Mouse (Mus musculus) heart, embryonic 11.5 days (tissue): ENCODE results near the gene Hist1h2aa. TPM values are rescaled to one million over a fixed set of nuclear protein-coding genes. Genes with fewer than 3 reads are reported as not detected.

ENCODE experiments used
- ATAC-seq: fragments of 200-750 bp; cut with Nextera tagmentation; replicated peaks from 2 replicates; pipeline ENCODE4 v1.8.0; 2017; ENCODE audit warnings: moderate library complexity; ENCODE audit not compliant: insufficient number of reproducible peaks, low FRiP score, low TSS enrichment
- H3K27ac ChIP-seq: fragments of 300-500 bp; sonication (generic); 2 replicates; pipeline ENCODE4 v1.5.1; 2014; ENCODE audit warnings: mild to moderate bottlenecking, low read depth, low read length
- H3K27me3 ChIP-seq: fragments of 300-500 bp; sonication (generic); 2 replicates; pipeline ENCODE4 v1.6.1; 2014; ENCODE audit warnings: mild to moderate bottlenecking, low read length, mixed read lengths; ENCODE audit not compliant: control insufficient read depth, insufficient read depth
- H3K36me3 ChIP-seq: fragments of 300-500 bp; sonication (generic); 2 replicates; pipeline ENCODE4 v1.6.1; 2014; ENCODE audit warnings: mild to moderate bottlenecking, low read length, moderate library complexity, mixed read lengths; ENCODE audit not compliant: control insufficient read depth, insufficient read depth
- H3K4me1 ChIP-seq: fragments of 300-500 bp; sonication (generic); 2 replicates; pipeline ENCODE4 v1.6.1; 2014; ENCODE audit warnings: low read length; ENCODE audit not compliant: control insufficient read depth, insufficient read depth
- H3K4me2 ChIP-seq: fragments of 300-500 bp; sonication (generic); 2 replicates; pipeline ENCODE4 v1.6.1; 2014; ENCODE audit warnings: mild to moderate bottlenecking, moderate library complexity
- H3K4me3 ChIP-seq: fragments of 300-500 bp; sonication (generic); 2 replicates; pipeline ENCODE4 v1.5.1; 2014; ENCODE audit warnings: low read depth, low read length
- H3K9ac ChIP-seq: fragments of 300-500 bp; sonication (generic); 2 replicates; pipeline ENCODE4 v1.6.1; 2014; ENCODE audit warnings: mild to moderate bottlenecking, low read depth, low read length, moderate library complexity
- H3K9me3 ChIP-seq: fragments of 300-500 bp; sonication (generic); replicated peaks from 2 replicates; pipeline ENCODE4 v1.6.1; 2016; ENCODE audit warnings: low read length; ENCODE audit not compliant: control insufficient read depth
- WGBS: fragments of 180-500 bp; shearing (Covaris S2); extraction: QIAGEN DNeasy Blood & Tissue Kit; methylation state at CpG from one replicate; pipeline ENCODE4 v1.1.7; 2014; ENCODE audit not compliant: insufficient replicate concordance; 5-methylcytosine and 5-hydroxymethylcytosine counted together
- polyA plus RNA-seq: library from polyadenylated mRNA; unstranded; fragments of >200 nt; fragmentation: Nextera tagmentation; extraction: Ambion mirVana; gene quantifications from 2 replicates; pipeline ENCODE4 v1.2.1, GENCODE M21; 2014

Gene Hist1h2aa
- polyA plus RNA-seq, 1 experiment from 2014 or later: not detected

GRCm38 (mm10) chr13:23930461-23930860 lies 3.8 kb upstream of the Hist1h2aa start:
- 85% methylated on average over 9 of the region's 9 CpGs for WGBS
- Histone ChIP-seq H3K4me2 (no peak overlapping the region), H3K9me3 (no peaks in the 10 kb centered on the region), H3K27me3 (peaks cover 2% of the 10 kb centered on the region; the same call in 1 of the 2 replicates), H3K36me3 (no peaks in the 10 kb centered on the region), H3K27ac (no peak overlapping the region), H3K9ac (no peak overlapping the region), H3K4me3 (no peak overlapping the region), H3K4me1 (peaks cover 6% of the 10 kb centered on the region; the same call in 1 of the 2 replicates)
- ATAC-seq: no peak

- peaks cover 2% of the 10 kb centered on the region; the same call in 1 of the 2 replicates for H3K27me3 ChIP-seq
- H3K4me2 ChIP-seq: no peak overlapping the region
- no peak overlapping the region for H3K4me3 ChIP-seq
- peaks cover 6% of the 10 kb centered on the region; the same call in 1 of the 2 replicates for H3K4me1 ChIP-seq
- WGBS: 65% methylated on average over 11 of the region's 11 CpGs
- no peaks in the 10 kb centered on the region for H3K9me3 ChIP-seq
- no peaks in the 10 kb centered on the region for H3K36me3 ChIP-seq
- no peak for ATAC-seq
- no peak overlapping the region for H3K27ac ChIP-seq
- no peak overlapping the region for H3K9ac ChIP-seq
Observed at GRCm38 (mm10) chr13:23930904-23931303, 3.4 kb upstream of the Hist1h2aa start.

- WGBS: 88% methylated on average over 31 of the region's 39 CpGs
- Histone ChIP-seq H3K9ac (no peak within 1 kb of the TSS), H3K27me3 (peaks cover 2% of the 10 kb centered on the region; the same call in 1 of the 2 replicates), H3K27ac (no peak within 1 kb of the TSS), H3K4me2 (no peak within 1 kb of the TSS), H3K36me3 (no peaks in the 10 kb centered on the region), H3K9me3 (no peaks in the 10 kb centered on the region), H3K4me3 (no peak within 1 kb of the TSS), H3K4me1 (peaks cover 1% of the 10 kb centered on the region; the same call in 1 of the 2 replicates)
- ATAC-seq: no peak
Observed at GRCm38 (mm10) chr13:23933421-23934210, 646 bp upstream of the Hist1h2aa start, which contains the start of gene Hist1h2ba. Gene Hist1h2ba (minus strand): TSS chr13:23934156.

GRCm38 (mm10) chr13:23938699-23939098 lies 4.4 kb downstream of the Hist1h2aa start:
- ATAC-seq: no peak
- Histone ChIP-seq H3K4me1 (no peaks in the 10 kb centered on the region), H3K4me3 (no peak overlapping the region), H3K9me3 (no peaks in the 10 kb centered on the region), H3K9ac (no peak overlapping the region), H3K36me3 (no peaks in the 10 kb centered on the region), H3K27me3 (no peaks in the 10 kb centered on the region), H3K4me2 (no peak overlapping the region), H3K27ac (no peak overlapping the region)
- 90% methylated on average over 1 of the region's 1 CpGs for WGBS

GRCm38 (mm10) chr13:23940291-23940690 lies 6.0 kb downstream of the Hist1h2aa start:
- Histone ChIP-seq H3K4me3 (no peak overlapping the region), H3K9me3 (no peaks in the 10 kb centered on the region), H3K4me2 (no peak overlapping the region), H3K27me3 (no peaks in the 10 kb centered on the region), H3K36me3 (no peaks in the 10 kb centered on the region), H3K4me1 (no peaks in the 10 kb centered on the region), H3K9ac (no peak overlapping the region), H3K27ac (no peak overlapping the region)
- no peak for ATAC-seq
- 38% methylated on average over 6 of the region's 6 CpGs for WGBS

GRCm38 (mm10) chr13:23942861-23943260 lies 8.6 kb downstream of the Hist1h2aa start:
- Histone ChIP-seq H3K4me1 (no peaks in the 10 kb centered on the region), H3K27ac (no peak overlapping the region), H3K9me3 (no peaks in the 10 kb centered on the region), H3K36me3 (no peaks in the 10 kb centered on the region), H3K4me3 (no peak overlapping the region), H3K4me2 (no peak overlapping the region), H3K9ac (no peak overlapping the region), H3K27me3 (no peaks in the 10 kb centered on the region)
- 53% methylated on average over 2 of the region's 2 CpGs for whole genome bisulfite sequencing
- no peak for ATAC-seq

GRCm38 (mm10) chr13:23946254-23946653 lies 12.0 kb downstream of the Hist1h2aa start:
- no peaks in the 10 kb centered on the region for H3K4me1 ChIP-seq
- no peak for ATAC-seq
- H3K36me3 ChIP-seq: no peaks in the 10 kb centered on the region
- no peak overlapping the region for H3K9ac ChIP-seq
- peaks cover 2% of the 10 kb centered on the region for H3K27me3 ChIP-seq
- no peaks in the 10 kb centered on the region for H3K9me3 ChIP-seq
- WGBS: 59% methylated on average over 2 of the region's 2 CpGs
- H3K27ac ChIP-seq: no peak overlapping the region
- H3K4me3 ChIP-seq: no peak overlapping the region
- no peak overlapping the region for H3K4me2 ChIP-seq

- Histone ChIP-seq H3K9me3 (no peaks in the 10 kb centered on the region), H3K4me2 (no peak overlapping the region), H3K27ac (no peak overlapping the region), H3K9ac (no peak overlapping the region), H3K4me1 (no peaks in the 10 kb centered on the region), H3K36me3 (no peaks in the 10 kb centered on the region), H3K4me3 (no peak overlapping the region), H3K27me3 (peaks cover 2% of the 10 kb centered on the region)
- 73% methylated on average over 14 of the region's 14 CpGs for WGBS
- no peak for ATAC-seq
Observed at GRCm38 (mm10) chr13:23949484-23950246, 15.4 kb downstream of the Hist1h2aa start.
